Mouse (Mus musculus) olfactory bulb, adult 2 months (tissue): ENCODE results near the gene Itgb3bp. TPM values are rescaled to one million over a fixed set of nuclear protein-coding genes. Genes with fewer than 3 reads are reported as not detected.

Source experiments
- H3K27ac ChIP-seq: fragments of 200-500 bp; 2 replicates; pipeline ENCODE4 v1.5.1; 2012; ENCODE audit warnings: low read depth, low read length; ENCODE audit not compliant: insufficient read depth
- H3K4me1 ChIP-seq: fragments of 200-500 bp; 2 replicates; pipeline ENCODE4 v1.6.1; 2012; ENCODE audit warnings: low read length; ENCODE audit not compliant: control insufficient read depth, insufficient read depth
- H3K4me3 ChIP-seq: fragments of 200-500 bp; 2 replicates; pipeline ENCODE4 v1.5.1; 2012; ENCODE audit warnings: mild to moderate bottlenecking, low read depth, low read length, moderate library complexity; ENCODE audit not compliant: insufficient read depth
- CTCF ChIP-seq: fragments of 200-500 bp; IDR thresholded peaks from 2 replicates; pipeline ENCODE4 v1.5.1; 2012; ENCODE audit warnings: low read depth, mild to moderate bottlenecking, low read length, moderate library complexity; ENCODE audit not compliant: insufficient read depth
- POLR2A ChIP-seq: fragments of 200-500 bp; IDR thresholded peaks from 2 replicates; pipeline ENCODE4 v1.6.1; 2012; ENCODE audit warnings: mild to moderate bottlenecking, low read depth, low read length, moderate library complexity; ENCODE audit not compliant: insufficient read depth
- WGBS: fragments of 180-500 bp; shearing (Covaris S2); methylation state at CpG from one replicate; pipeline ENCODE4 v1.1.7; 2018; 5-methylcytosine and 5-hydroxymethylcytosine counted together
- polyA plus RNA-seq: library from polyadenylated mRNA; stranded (reverse); fragments of >200 nt; gene quantifications from 2 replicates; pipeline ENCODE4 v1.2.4, GENCODE M21; 2012; ENCODE audit warnings: low replicate concordance; ENCODE audit not compliant: missing spikeins, insufficient read depth, insufficient read length

The Itgb3bp gene
- polyA plus RNA-seq, 1 experiment, result not detected

GRCm38 (mm10) chr4:99958084-99958815 is 28.6 kb upstream of the Itgb3bp start:
- Histone ChIP-seq H3K4me3 (no peak overlapping the region), H3K27ac (no peak overlapping the region), H3K4me1 (peaks cover 9% of the 10 kb centered on the region)
- WGBS, result 86% methylated on average over 7 of the region's 7 CpGs
- TF ChIP-seq POLR2A (no peak), CTCF (no peak)

GRCm38 (mm10) chr4:99957186-99957585 is 27.6 kb upstream of the Itgb3bp start:
- TF ChIP-seq CTCF (no peak), POLR2A (no peak)
- WGBS, result 96% methylated on average over 4 of the region's 4 CpGs
- no peak overlapping the region for H3K27ac ChIP-seq
- peaks cover 9% of the 10 kb centered on the region for H3K4me1 ChIP-seq
- H3K4me3 ChIP-seq, result no peak overlapping the region

- no peak overlapping the region for H3K4me3 ChIP-seq
- H3K4me1 ChIP-seq, result peaks cover 9% of the 10 kb centered on the region
- TF ChIP-seq POLR2A (no peak), CTCF (no peak)
- no peak overlapping the region for H3K27ac ChIP-seq
- 60% methylated on average over 10 of the region's 10 CpGs for WGBS
Measured at GRCm38 (mm10) chr4:99955396-99955795, 25.8 kb upstream of the Itgb3bp start.

- TF ChIP-seq CTCF (no peak), POLR2A (no peak)
- H3K4me1 ChIP-seq, result peaks cover 6% of the 10 kb centered on the region
- WGBS, result 95% methylated on average over 2 of the region's 2 CpGs
- no peak overlapping the region for H3K4me3 ChIP-seq
- no peak overlapping the region for H3K27ac ChIP-seq
Measured at GRCm38 (mm10) chr4:99953904-99954303, 24.3 kb upstream of the Itgb3bp start.

- WGBS, result 100% methylated on average over 1 of the region's 1 CpGs
- Histone ChIP-seq H3K4me3 (no peak overlapping the region), H3K27ac (no peak overlapping the region), H3K4me1 (no peaks in the 10 kb centered on the region)
- TF ChIP-seq POLR2A (no peak), CTCF (no peak)
Measured at GRCm38 (mm10) chr4:99947896-99948295, 18.3 kb upstream of the Itgb3bp start.

- no peak for TF ChIP-seq POLR2A
- TF ChIP-seq CTCF, result no peak
- 71% methylated on average over 1 of the region's 1 CpGs for WGBS
- H3K27ac ChIP-seq, result no peak overlapping the region
- H3K4me1 ChIP-seq, result no peaks in the 10 kb centered on the region
- no peak overlapping the region for H3K4me3 ChIP-seq
Measured at GRCm38 (mm10) chr4:99947192-99947591, 17.6 kb upstream of the Itgb3bp start.

GRCm38 (mm10) chr4:99946516-99946915 is 16.9 kb upstream of the Itgb3bp start:
- no peak overlapping the region for H3K27ac ChIP-seq
- TF ChIP-seq POLR2A (no peak), CTCF (no peak)
- 0 out of 2 replicates have a peak, but pooled peaks cover 2% of the 10 kb centered on the region for H3K4me1 ChIP-seq
- no peak overlapping the region for H3K4me3 ChIP-seq
- WGBS, result 86% methylated on average over 2 of the region's 2 CpGs

GRCm38 (mm10) chr4:99945011-99945410 is 15.4 kb upstream of the Itgb3bp start:
- TF ChIP-seq POLR2A (no peak), CTCF (no peak)
- H3K4me3 ChIP-seq, result no peak overlapping the region
- no peak overlapping the region for H3K27ac ChIP-seq
- 0 out of 2 replicates have a peak, but pooled peaks cover 2% of the 10 kb centered on the region for H3K4me1 ChIP-seq
- WGBS, result 84% methylated on average over 7 of the region's 7 CpGs

GRCm38 (mm10) chr4:99944606-99945005 is 15.0 kb upstream of the Itgb3bp start:
- H3K27ac ChIP-seq, result no peak overlapping the region
- 0 out of 2 replicates have a peak, but pooled peaks cover 2% of the 10 kb centered on the region for H3K4me1 ChIP-seq
- no peak for TF ChIP-seq CTCF
- TF ChIP-seq POLR2A, result no peak
- 85% methylated on average over 2 of the region's 2 CpGs for WGBS
- no peak overlapping the region for H3K4me3 ChIP-seq
